Mouse (Mus musculus) Patski (cell line): ENCODE data around the gene Map6. TPM values are rescaled to one million over a fixed set of nuclear protein-coding genes. Genes with fewer than 3 reads are reported as not detected.

Source experiments
- ATAC-seq: fragments of 100-300 bp; one replicate; pipeline ENCODE4 v1.8.0; 2021
- CTCF ChIA-PET: fragments of 350-600 bp; sonication (Branson Sonifier 250); formaldehyde crosslinking; loops from one replicate; lab custom pipeline; 2022; ENCODE audit warnings: inconsistent platforms; lab: Charles Lee
- POLR2A ChIA-PET: fragments of 350-600 bp; sonication (Branson Sonifier 250); formaldehyde crosslinking; loops from one replicate; lab custom pipeline; 2022; ENCODE audit warnings: antibody characterized with exemption, inconsistent platforms; lab: Charles Lee
- DNase-seq: peaks from one replicate; pipeline ENCODE4 v3.0.0-alpha.2; 2011; ENCODE audit warnings: low read depth, low spot score
- H3K27me3 ChIP-seq: fragments of 371-371 bp; one replicate; pipeline ENCODE4 v1.5.1; 2021
- CTCF ChIP-seq: fragments of 100-300 bp; IDR thresholded peaks from one replicate; pipeline ENCODE4 v1.5.1; 2021
- in situ Hi-C: fragments of 300-500 bp; cut with MboI; formaldehyde crosslinking; loops from 3 replicates; pipeline ENCODE4 v1.11.1; 2018; ENCODE audit warnings: low pct_unique_long_range_greater_than_20kb, mixed read lengths
- polyA plus RNA-seq: library from polyadenylated mRNA; unstranded; gene quantifications from one replicate; pipeline ENCODE4 v1.2.3, GENCODE M21; 2021

Map6 gene
- polyA plus RNA-seq, 1 experiment from 2014 or later = 15.8 TPM

DNA sequence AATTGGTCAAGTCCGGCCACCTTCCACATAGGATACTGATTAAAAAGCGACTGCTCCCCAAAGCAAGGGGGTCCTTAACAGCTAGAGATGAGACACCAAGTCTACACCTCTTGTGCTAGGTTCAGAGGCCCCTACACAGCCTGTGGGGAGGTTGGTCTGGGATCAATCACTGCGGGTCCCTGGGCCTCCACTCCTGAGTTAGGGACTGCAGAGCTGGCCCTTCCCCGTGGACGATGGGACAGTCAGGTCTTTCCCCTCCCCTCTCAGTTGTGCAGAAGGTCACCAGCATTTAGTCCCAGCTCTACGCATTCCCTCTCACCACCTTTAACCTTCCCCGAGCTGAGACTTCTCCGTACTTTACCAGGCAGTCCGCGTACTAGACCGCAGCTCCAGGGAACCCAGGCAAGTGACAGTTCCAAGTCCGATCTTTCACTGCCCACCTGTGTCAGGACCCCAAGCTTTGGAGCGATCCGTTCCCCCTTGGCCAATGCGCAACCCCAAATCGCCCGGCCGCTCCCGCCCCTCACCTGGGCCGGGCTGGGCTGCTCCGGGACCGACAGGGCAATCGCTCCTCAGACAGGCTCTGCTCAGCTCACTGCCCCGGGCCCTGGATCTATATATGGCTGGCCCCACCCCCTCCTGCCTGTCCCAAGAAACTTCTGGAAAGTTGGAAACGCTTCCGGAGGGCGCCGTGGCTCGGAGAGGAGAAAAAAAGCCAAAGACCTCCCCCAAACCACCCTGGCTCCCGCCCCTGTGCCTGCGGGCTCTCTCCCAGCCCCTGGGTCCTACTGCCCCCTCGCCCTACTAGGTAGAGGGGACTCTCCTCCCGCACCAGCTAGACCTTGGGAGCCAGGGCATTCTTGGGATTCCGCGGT lies 85.5 kb downstream of the Map6 start, which contains the start of gene Serpinh1:
Gene Serpinh1 (minus strand): TSS at position 714 of the 875 bp plus-strand sequence.
- DNase-seq = no peak
- peak; percentile 79 for ATAC-seq
- in situ Hi-C loops = no loop called here
- no peaks in the 10 kb centered on the region for H3K27me3 ChIP-seq
- CTCF ChIA-PET = interaction anchor here (1.1 to 1.9 kb wide), 4 partner anchors 12 to 99 kb away, joined by 3 to 8 read pairs (median 4); no protein-coding TSS in a partner anchor
- POLR2A ChIA-PET = interaction anchor here (0.5 kb wide), 2 partner anchors 32 to 588 kb away, joined by 3 read pairs; no protein-coding TSS in a partner anchor
- TF ChIP-seq CTCF = no peak

DNA sequence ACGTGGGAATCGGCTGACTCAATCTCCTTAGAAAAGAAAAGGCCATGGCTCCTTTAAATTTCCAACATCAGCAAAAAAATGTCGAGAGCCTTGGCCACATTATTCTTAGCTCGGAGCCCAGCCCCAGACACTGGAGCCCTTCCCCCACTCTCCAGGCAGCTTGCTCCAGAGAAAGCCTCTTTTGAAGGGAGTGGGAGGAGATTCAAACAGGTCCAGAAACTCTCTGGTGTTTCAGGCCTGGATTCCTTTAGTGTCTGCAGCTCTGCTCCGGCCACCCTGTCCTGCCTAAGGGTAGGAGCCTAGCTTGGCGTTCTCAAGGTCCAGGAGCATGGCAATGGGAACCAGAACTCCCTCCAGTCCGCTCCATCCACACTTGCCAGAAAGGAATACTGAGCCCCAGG lies 88.5 kb downstream of the Map6 start:
- H3K27me3 ChIP-seq = no peaks in the 10 kb centered on the region
- DNase-seq = no peak
- in situ Hi-C loops = no loop called here
- POLR2A ChIA-PET = interaction anchor here (1.8 kb wide), 1 partner anchor 23 kb away, joined by 4 read pairs; no protein-coding TSS in a partner anchor
- no peak for ATAC-seq
- TF ChIP-seq CTCF = no peak
- CTCF ChIA-PET = interaction anchor here (2.4 to 2.7 kb wide), 2 partner anchors 10 to 23 kb away, joined by 14 read pairs; no protein-coding TSS in a partner anchor

DNA sequence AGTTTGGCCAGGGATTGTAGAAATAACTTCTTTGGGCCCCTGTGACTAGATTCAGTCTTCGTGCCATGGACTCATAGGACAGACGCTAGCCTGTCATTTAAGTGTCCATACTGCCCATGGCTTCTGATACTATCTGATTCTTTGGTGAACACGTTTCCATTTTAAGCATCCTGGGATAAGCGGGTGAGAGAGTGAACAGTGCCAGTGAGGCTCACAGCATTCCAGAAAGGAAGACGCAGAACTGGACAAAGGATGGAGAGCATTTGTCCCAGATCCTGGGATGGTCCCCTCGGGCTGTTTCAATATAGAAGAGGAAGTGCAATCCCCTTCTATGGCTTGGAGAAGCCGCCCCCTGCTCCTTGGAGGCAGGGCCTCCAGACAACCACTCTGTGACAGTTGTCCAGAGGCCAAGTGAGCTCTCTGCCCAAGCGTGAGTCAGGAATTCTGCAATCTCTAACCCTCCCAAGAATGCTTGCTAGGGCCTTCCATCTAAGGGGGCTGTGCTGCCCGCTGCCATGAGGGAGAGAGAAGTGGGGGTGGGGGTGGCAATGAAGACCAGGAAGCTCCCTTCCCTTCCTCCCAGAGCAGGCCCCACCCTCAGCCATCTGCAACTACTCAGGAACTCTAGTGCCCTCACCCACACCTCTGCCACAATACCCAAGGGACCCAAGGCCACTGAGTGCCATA lies 89.1 kb downstream of the Map6 start:
- H3K27me3 ChIP-seq = no peaks in the 10 kb centered on the region
- in situ Hi-C loops = no loop called here
- DNase-seq (no peak), ATAC-seq (no peak)
- ChIA-PET POLR2A (interaction anchor here (1.8 kb wide), 1 partner anchor 24 kb away, joined by 4 read pairs; no protein-coding TSS in a partner anchor), CTCF (interaction anchor here (1.2 to 2.7 kb wide), 3 partner anchors 9 to 24 kb away, joined by 3 to 14 read pairs (median 14); no protein-coding TSS in a partner anchor)
- TF ChIP-seq CTCF = no peak

DNA sequence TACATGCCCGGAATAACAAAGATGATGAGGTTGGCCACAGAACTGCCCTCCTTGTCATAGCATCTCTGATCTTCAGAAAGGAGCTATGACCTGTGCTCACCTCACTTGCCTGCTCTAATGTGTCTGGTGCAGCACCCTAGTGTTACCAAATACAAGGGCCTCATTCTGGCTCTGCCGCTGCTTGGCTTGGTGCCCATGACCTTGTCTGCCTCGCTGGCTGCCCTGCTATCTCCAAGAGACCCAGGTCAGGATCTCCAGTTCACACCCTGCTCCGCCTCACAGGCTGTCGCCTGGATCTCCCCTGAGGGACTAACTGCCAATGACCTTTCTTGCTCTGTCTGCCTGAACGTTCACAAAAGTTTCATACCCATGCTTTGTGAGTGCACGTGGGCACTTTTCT lies 90.0 kb downstream of the Map6 start:
- no peaks in the 10 kb centered on the region for H3K27me3 ChIP-seq
- DNase-seq (no peak), ATAC-seq (no peak)
- TF ChIP-seq CTCF = no peak
- in situ Hi-C loops = no loop called here
- ChIA-PET CTCF (interaction anchor here (1.2 to 2.7 kb wide), 2 partner anchors 8 to 13 kb away, joined by 3 to 14 read pairs; no protein-coding TSS in a partner anchor), POLR2A (no interaction called here)

DNA sequence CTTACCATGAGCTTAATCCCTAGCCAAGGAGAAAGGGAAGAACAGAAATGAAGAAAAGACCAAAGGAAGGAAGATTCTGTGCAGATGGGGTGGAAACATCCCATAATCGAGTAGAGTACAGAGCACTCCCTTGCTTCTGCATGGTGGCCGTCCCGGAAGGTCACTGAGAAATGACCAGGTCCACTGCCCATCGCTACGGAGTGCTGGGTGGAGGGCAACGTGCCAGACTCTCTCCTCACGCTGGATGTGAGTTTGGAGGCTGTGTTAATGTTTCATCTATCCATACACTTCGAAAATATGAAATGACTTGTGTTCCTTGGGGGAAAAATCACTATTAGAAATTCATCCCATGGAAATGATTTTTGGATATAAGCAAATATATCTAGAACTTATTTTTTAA lies 91.1 kb downstream of the Map6 start:
- ChIA-PET POLR2A (no interaction called here), CTCF (no interaction called here)
- TF ChIP-seq CTCF = no peak
- no peak for ATAC-seq
- in situ Hi-C loops = no loop called here
- no peak for DNase-seq
- H3K27me3 ChIP-seq = no peaks in the 10 kb centered on the region

DNA sequence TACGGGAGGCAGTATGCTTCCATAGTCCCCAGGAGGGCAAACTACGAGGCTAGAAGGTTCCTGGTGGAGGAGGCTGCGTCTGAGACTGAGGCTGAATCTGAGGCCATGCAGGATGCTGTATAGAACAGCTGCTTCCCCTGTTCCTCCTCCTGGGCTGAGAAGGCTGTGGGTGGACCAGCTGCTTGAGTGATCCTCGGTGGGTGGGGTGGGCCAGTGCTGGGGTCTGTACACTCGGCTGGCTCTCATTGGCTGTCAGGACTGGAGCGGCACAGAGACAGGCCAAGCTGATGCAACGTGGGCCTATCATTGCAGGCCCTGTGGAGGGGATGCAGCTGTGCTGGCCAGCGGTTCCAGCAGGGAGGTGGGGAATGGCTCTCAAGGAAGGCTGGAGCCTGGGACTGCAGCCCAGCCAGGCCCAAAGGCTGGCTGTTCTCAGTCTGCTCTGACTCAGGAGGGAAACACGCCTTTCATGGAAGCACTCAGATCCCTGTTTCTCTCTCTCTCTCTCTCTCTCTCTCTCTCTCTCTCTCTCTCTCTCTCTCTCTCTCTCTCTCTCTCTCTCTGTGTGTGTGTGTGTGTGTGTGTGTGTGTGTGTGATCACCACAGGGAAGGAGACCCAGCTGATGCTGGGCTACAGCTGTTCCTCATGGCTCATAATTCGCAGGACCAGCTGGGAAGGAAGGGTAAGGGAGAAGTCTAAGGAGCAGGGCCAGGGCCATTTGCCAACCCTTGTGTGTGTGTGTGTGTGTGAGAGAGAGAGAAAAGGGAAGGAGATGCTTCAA lies 93.0 kb downstream of the Map6 start:
- TF ChIP-seq CTCF = no peak
- ChIA-PET POLR2A (interaction anchor here (0.6 kb wide), 2 partner anchors 118 to 1682 kb away, joined by 3 to 4 read pairs; no protein-coding TSS in a partner anchor), CTCF (interaction anchor here (1.1 to 1.2 kb wide), 2 partner anchors 27 kb away, joined by 3 to 4 read pairs; no protein-coding TSS in a partner anchor)
- H3K27me3 ChIP-seq = no peaks in the 10 kb centered on the region
- DNase-seq (no peak), ATAC-seq (peak; percentile 10)
- in situ Hi-C loops = loop anchor here (5.0 kb wide), 1 partner anchor 33 kb away; no protein-coding TSS in a partner anchor

DNA sequence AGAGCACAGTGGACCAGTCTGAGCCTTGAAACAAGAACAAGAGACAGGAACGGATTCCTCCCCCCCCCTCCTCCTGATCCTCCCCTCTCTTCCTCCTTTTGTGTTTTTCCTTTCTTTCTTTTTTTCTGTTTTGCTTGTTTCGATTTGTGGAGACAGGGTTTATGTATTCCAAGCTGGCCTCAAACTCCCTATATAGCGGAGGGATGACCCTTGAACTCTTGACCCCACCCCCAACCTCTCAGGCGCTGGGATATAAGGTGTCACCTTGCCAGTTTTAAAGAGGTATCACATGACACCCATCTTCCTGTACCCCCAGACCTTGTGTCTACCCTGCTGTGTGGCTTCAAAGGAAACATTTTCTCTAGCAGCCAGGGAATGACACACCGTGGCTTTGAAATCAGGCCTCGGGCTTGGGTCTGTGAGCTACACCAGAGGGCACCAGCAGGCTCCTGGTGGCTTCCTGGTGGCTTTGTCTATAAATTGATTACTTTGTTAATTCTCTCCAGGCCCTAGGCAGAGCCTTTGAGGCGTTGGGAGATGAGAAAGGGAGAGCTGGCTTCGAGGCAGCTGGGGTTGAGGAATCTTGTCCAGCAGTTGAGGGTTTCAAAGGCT lies 93.7 kb downstream of the Map6 start:
- ATAC-seq = no peak
- in situ Hi-C loops = loop anchor here (5.0 kb wide), 1 partner anchor 34 kb away; no protein-coding TSS in a partner anchor
- DNase-seq = no peak
- POLR2A ChIA-PET = interaction anchor here (0.6 kb wide), 2 partner anchors 117 to 1681 kb away, joined by 3 to 4 read pairs; no protein-coding TSS in a partner anchor
- no peak for TF ChIP-seq CTCF
- H3K27me3 ChIP-seq = no peaks in the 10 kb centered on the region
- CTCF ChIA-PET = interaction anchor here (1.1 kb wide), 1 partner anchor 28 kb away, joined by 4 read pairs; no protein-coding TSS in a partner anchor

DNA sequence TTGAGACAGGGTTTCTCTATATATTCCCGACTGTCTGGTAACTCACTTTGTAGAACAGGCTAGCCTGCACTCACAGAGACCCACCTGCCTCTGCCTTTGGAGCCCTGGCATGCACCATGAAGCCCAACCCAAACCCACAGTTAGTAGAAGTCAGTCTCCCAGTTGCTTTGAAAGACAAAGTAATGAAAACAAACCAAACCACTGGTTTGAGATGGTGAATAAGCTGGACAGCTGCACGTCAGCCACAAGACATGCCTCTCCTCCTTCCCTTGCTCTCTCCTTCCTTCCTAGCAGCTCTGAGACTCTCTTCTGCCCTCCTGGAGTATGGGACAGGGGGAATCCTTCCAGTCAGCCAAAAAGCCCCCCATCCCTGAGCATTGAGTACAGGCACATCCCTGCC lies 94.9 kb downstream of the Map6 start:
- DNase-seq (no peak), ATAC-seq (no peak)
- CTCF ChIA-PET = no interaction called here
- in situ Hi-C loops = loop anchor here (5.0 kb wide), 1 partner anchor 35 kb away; no protein-coding TSS in a partner anchor
- no peak for TF ChIP-seq CTCF
- no peaks in the 10 kb centered on the region for H3K27me3 ChIP-seq
- POLR2A ChIA-PET = no interaction called here

DNA sequence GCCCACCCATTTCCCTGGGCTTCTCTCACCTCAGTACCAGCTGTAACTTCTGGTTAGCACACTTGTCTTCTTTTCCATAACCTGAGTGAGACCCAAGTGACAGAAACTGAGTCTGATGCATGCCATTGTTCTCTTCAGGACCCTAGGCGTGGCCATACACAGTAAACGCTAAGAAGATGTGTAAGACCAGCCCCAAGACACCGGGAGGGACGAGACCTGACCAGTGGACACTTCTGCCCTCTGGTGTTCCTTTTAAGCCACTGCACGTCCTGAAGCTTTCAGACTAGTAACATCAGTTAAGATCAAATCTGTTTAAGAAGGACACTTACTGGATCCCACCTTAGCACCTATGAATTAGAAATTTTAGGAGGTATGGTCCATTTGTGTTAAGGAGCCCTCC lies 97.8 kb downstream of the Map6 start:
- in situ Hi-C loops = no loop called here
- ATAC-seq (peak; percentile 59), DNase-seq (no peak)
- CTCF ChIA-PET = interaction anchor here (0.9 to 5.6 kb wide), 9 partner anchors 9 to 90 kb away, joined by 3 to 68 read pairs (median 8); partner anchors contain the start of gene Serpinh1
- POLR2A ChIA-PET = interaction anchor here (0.9 to 1.7 kb wide), 4 partner anchors 14 to 33 kb away, joined by 3 to 7 read pairs (median 4); no protein-coding TSS in a partner anchor
- peaks cover 4% of the 10 kb centered on the region for H3K27me3 ChIP-seq
- peak; percentile 83 for TF ChIP-seq CTCF
